Mouse (Mus musculus): Measurements from ENCODE around the gene Gm37240. TPM values are rescaled to one million over a fixed set of nuclear protein-coding genes. Genes with fewer than 3 reads are reported as not detected.

The Gm37240 gene
- polyA plus RNA-seq, 1 experiment from 2014 or later = 0.16 TPM

DNA sequence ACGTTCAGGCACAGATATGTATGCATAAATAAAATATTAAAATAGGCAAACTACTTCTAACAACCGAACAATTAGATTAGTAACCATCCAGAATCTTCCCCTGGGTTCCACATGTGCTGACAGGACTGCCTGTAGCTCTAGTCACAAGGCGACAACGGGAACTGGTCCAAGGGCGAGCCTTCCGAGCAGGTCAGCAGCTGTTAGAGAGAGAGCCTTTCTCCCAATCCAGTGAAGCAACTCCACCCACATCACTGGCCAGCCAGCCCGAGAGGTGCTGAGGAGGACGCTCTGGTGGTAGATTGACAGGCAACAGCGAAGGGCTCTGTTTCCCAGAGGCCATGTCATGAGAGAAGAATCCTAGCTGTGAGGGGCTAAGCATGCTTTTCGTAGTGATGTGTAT lies 1178.8 kb downstream of the Gm37240 start:
- Histone ChIP-seq H3K27ac (no peak overlapping the region), H3K4me3 (replicated peaks) (no peak overlapping the region), H3K4me2 (replicated peaks) (no peak overlapping the region), H3K36me3 (no peaks in the 10 kb centered on the region), H3K9me3 (no peaks in the 10 kb centered on the region), H3K4me1 (replicated peaks) (no peaks in the 10 kb centered on the region), H3K27me3 (no peaks in the 10 kb centered on the region), H3K9ac (replicated peaks) (no peak overlapping the region)
- whole genome bisulfite sequencing = 85% methylated on average over 10 of the region's 10 CpGs
- no peak for ATAC-seq

GRCm38 (mm10) chr3:84705224-84705623 lies 1182.1 kb downstream of the Gm37240 start:
- ATAC-seq = no peak
- H3K27me3 ChIP-seq = no peaks in the 10 kb centered on the region
- H3K4me2 ChIP-seq (replicated peaks) = no peak overlapping the region
- H3K27ac ChIP-seq = no peak overlapping the region
- peaks cover 15% of the 10 kb centered on the region; the same call in 1 of the 2 replicates for H3K4me1 ChIP-seq (replicated peaks)
- no peak overlapping the region for H3K4me3 ChIP-seq (replicated peaks)
- no peaks in the 10 kb centered on the region for H3K9me3 ChIP-seq
- no peak overlapping the region for H3K9ac ChIP-seq (replicated peaks)
- WGBS = 90% methylated on average over 9 of the region's 9 CpGs
- H3K36me3 ChIP-seq = no peaks in the 10 kb centered on the region

- Histone ChIP-seq H3K27ac (no peak overlapping the region), H3K4me3 (replicated peaks) (no peak overlapping the region), H3K9ac (replicated peaks) (no peak overlapping the region), H3K9me3 (no peaks in the 10 kb centered on the region), H3K36me3 (no peaks in the 10 kb centered on the region), H3K4me2 (replicated peaks) (no peak overlapping the region), H3K4me1 (replicated peaks) (peaks cover 15% of the 10 kb centered on the region; the same call in 1 of the 2 replicates), H3K27me3 (no peaks in the 10 kb centered on the region)
- WGBS = 72% methylated on average over 11 of the region's 11 CpGs
- no peak for ATAC-seq
Measured at GRCm38 (mm10) chr3:84703083-84703810, 1184.1 kb downstream of the Gm37240 start.

DNA sequence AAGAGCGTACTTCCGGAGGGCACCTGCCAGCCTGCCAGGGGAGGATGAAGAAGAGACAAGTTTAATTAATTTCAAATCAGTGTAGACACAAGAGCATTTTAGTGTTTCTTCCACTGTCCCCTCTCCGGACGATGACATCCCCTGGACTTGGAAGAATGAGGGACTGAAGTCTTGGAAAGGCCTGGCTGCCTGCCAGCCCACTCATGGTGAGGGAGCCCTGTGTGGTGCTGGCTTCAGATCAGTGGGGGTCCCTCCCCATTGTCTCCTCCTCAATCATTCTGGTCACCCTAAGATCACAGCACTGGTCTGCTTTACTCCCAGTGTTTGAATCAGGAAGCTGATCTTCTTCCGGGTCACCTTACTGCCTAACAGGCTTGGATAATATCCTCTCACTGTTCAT lies 1185.4 kb downstream of the Gm37240 start:
- WGBS = 82% methylated on average over 5 of the region's 5 CpGs
- Histone ChIP-seq H3K27ac (no peak overlapping the region), H3K36me3 (no peaks in the 10 kb centered on the region), H3K27me3 (no peaks in the 10 kb centered on the region), H3K4me2 (replicated peaks) (no peak overlapping the region), H3K9me3 (no peaks in the 10 kb centered on the region), H3K9ac (replicated peaks) (no peak overlapping the region), H3K4me1 (replicated peaks) (peaks cover 15% of the 10 kb centered on the region; the same call in 1 of the 2 replicates), H3K4me3 (replicated peaks) (no peak overlapping the region)
- 0 out of 2 replicates have a peak, but pooled peaks have one; percentile 11 for ATAC-seq

GRCm38 (mm10) chr3:84701509-84701908 lies 1185.8 kb downstream of the Gm37240 start:
- WGBS = 67% methylated on average over 2 of the region's 2 CpGs
- Histone ChIP-seq H3K36me3 (no peaks in the 10 kb centered on the region), H3K27ac (no peak overlapping the region), H3K9ac (replicated peaks) (no peak overlapping the region), H3K4me1 (replicated peaks) (peaks cover 19% of the 10 kb centered on the region; the same call in 1 of the 2 replicates), H3K9me3 (no peaks in the 10 kb centered on the region), H3K4me2 (replicated peaks) (no peak overlapping the region), H3K4me3 (replicated peaks) (no peak overlapping the region), H3K27me3 (no peaks in the 10 kb centered on the region)
- no peak for ATAC-seq

DNA sequence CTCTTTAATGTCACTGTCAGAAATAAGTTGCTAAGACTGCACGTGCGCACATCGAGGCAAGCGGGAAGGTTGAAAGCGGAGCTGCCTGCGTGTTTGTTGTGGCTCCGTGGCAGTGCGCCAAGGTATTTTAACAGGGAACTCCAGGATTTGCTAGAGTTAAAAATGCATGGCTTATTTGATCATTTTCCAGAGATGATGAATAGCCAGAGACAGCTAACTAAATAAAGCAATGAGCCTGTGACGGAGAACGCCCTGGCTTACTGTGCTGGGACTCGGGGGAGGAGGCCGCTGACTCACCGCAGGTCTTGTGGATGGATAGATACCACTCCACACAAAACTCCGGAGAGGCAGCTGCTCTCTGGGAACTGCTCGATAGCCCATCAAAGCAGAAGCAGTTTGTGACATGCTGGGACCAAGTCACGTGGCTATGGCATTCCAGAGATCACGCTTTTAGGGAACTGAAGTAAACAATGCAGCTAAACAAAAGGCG lies 1190.8 kb downstream of the Gm37240 start:
- Histone ChIP-seq H3K4me2 (replicated peaks) (peak overlapping the region; percentile 22; the same call in 1 of the 2 replicates), H3K9ac (replicated peaks) (no peak overlapping the region), H3K9me3 (no peaks in the 10 kb centered on the region), H3K27me3 (peaks cover 4% of the 10 kb centered on the region; the same call in 1 of the 2 replicates), H3K4me3 (replicated peaks) (no peak overlapping the region), H3K4me1 (replicated peaks) (peaks cover 11% of the 10 kb centered on the region; the same call in 1 of the 2 replicates), H3K27ac (no peak overlapping the region), H3K36me3 (no peaks in the 10 kb centered on the region)
- ATAC-seq = peak; percentile 58; the same call in 1 of the 2 replicates
- WGBS = 41% methylated on average over 18 of the region's 18 CpGs

DNA sequence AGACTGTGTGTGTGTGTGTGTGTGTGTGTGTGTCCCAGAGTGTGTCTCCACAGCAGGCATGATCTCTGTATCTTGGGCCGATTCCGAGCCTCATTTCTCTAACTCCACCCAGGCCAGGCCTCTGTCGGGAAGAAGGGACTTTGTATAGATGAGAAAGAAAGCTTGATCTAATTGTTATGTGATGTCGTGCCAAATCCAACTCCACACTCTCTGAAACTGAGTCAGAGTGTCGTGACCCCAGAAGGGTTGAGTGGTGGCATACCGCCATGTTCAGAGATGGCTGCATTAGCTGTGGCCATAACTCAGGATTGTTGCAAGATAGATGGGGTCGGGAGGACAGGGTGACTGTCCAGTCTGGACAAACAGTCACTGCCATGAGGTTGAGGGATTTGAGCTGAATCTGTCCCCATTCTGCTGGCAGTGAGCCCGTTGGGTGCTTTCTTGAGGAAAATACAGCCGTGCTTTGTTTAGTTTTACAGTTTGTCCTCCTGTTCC lies 1191.4 kb downstream of the Gm37240 start:
- Histone ChIP-seq H3K4me1 (replicated peaks) (peaks cover 11% of the 10 kb centered on the region; the same call in 1 of the 2 replicates), H3K27ac (no peak overlapping the region), H3K4me2 (replicated peaks) (no peak overlapping the region), H3K4me3 (replicated peaks) (no peak overlapping the region), H3K27me3 (peaks cover 4% of the 10 kb centered on the region; the same call in 1 of the 2 replicates), H3K9me3 (no peaks in the 10 kb centered on the region), H3K36me3 (no peaks in the 10 kb centered on the region), H3K9ac (replicated peaks) (no peak overlapping the region)
- WGBS = 72% methylated on average over 9 of the region's 9 CpGs
- ATAC-seq = peak; percentile 29; the same call in 1 of the 2 replicates

DNA sequence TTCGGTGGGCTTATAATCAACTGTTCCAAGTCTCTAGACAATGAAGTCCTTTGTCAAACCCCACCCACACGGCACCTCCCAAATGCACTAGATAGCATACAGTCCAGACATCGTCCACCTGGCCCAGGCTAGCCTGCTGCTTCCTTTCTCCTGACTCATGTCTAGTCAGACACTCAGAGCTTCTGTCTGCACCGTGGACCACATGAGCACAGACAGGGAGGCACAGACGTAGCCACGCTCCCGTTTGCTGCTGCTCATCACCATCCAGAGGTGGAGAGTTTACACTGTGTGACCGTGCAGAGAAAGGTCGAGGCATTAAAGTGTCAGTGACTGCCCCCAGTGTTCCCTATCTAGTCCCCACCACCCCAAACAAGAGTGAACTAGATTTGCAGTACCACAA lies 1191.9 kb downstream of the Gm37240 start:
- H3K9ac ChIP-seq (replicated peaks) = no peak overlapping the region
- H3K4me2 ChIP-seq (replicated peaks) = no peak overlapping the region
- peak; percentile 49 for ATAC-seq
- no peaks in the 10 kb centered on the region for H3K36me3 ChIP-seq
- 81% methylated on average over 9 of the region's 9 CpGs for WGBS
- no peaks in the 10 kb centered on the region for H3K9me3 ChIP-seq
- peaks cover 4% of the 10 kb centered on the region; the same call in 1 of the 2 replicates for H3K27me3 ChIP-seq
- peaks cover 11% of the 10 kb centered on the region; the same call in 1 of the 2 replicates for H3K4me1 ChIP-seq (replicated peaks)
- no peak overlapping the region for H3K27ac ChIP-seq
- H3K4me3 ChIP-seq (replicated peaks) = no peak overlapping the region

DNA sequence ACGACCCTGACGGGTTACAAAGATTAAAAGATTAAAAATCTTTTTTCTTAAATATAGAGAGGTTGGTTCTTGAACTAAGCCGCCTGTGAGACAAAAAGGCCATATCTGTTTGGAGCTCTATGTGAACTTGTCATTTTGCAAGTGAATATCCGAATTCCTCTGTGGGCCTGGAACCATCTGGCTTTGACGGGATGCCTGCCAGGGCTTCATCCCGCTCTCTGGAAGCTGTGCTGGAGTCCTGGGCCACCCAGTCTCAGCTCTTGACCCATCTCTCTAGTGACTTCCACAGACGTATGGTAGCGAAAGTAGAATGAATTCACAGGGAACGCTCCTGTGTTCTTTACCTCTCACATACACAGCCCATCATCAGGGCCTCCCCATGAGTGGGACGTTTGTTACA lies 1193.4 kb downstream of the Gm37240 start:
- H3K4me3 ChIP-seq (replicated peaks) = no peak overlapping the region
- H3K36me3 ChIP-seq = no peaks in the 10 kb centered on the region
- H3K9me3 ChIP-seq = no peaks in the 10 kb centered on the region
- H3K9ac ChIP-seq (replicated peaks) = no peak overlapping the region
- H3K4me2 ChIP-seq (replicated peaks) = no peak overlapping the region
- H3K27ac ChIP-seq = no peak overlapping the region
- peaks cover 4% of the 10 kb centered on the region; the same call in 1 of the 2 replicates for H3K27me3 ChIP-seq
- 78% methylated on average over 10 of the region's 10 CpGs for WGBS
- peaks cover 19% of the 10 kb centered on the region for H3K4me1 ChIP-seq (replicated peaks)
- no peak for ATAC-seq

DNA sequence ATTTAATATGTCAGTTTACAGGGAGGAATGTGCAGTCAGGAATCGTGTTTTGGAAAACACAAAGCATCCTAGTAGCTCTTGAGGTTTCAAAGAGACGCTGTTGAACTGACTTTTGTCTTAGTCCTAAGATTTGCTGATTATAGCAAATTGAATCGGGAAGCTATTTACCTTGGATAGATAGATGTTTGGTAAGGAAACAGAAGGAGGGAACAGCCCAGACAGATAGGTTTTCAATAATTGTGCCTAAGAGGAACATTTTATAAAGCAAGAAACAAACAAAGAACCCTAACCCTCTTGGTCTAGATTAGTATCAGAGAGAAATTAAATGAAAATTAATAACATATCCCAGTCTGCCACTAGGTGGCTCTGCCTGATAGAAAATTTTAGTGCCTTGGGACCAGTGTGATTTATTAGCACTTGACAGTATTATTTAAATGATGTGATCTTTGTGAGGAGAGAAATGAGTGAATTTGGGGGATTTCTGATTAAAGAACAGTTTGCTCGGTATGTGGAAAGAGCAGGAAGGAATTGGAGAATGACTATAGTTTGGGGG lies 1194.6 kb downstream of the Gm37240 start:
- H3K36me3 ChIP-seq = no peaks in the 10 kb centered on the region
- WGBS = 67% methylated on average over 4 of the region's 4 CpGs
- H3K9me3 ChIP-seq = no peaks in the 10 kb centered on the region
- H3K9ac ChIP-seq (replicated peaks) = no peak overlapping the region
- peaks cover 19% of the 10 kb centered on the region for H3K4me1 ChIP-seq (replicated peaks)
- ATAC-seq = no peak
- no peak overlapping the region for H3K27ac ChIP-seq
- no peak overlapping the region for H3K4me2 ChIP-seq (replicated peaks)
- H3K27me3 ChIP-seq = peaks cover 11% of the 10 kb centered on the region
- H3K4me3 ChIP-seq (replicated peaks) = no peak overlapping the region

DNA sequence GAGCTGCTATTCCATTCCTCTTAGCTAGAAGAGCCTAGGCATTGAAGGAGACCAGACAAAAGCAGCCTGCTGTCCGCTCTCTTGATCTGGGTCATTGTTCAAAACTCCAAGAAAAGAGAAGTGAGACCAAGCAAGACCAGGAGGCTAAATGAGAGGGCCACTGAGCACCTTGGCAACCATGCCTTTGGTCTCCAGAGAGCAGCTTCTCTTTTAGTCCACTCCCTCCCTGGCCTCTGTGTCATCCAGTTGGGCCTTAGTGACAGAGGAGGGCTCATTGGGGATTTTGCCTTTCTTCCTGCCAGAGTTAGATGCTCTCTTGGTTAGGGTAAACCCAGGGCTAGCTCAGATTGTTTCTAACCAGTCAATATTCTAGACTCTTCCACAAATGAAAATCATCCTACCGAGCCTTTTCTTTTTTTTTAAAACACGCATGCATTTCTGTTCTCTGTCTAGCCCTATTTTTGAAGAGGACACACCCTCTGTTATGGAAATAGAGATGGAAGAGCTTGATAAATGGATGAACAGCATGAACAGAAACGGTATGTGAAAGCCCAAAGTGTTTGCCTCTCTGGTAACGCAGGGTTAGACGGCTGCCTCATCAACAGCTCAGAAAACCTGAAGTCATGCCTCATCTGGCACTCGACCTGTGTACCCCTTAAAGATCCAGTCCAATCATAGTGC lies 1197.1 kb downstream of the Gm37240 start:
- H3K9me3 ChIP-seq = no peaks in the 10 kb centered on the region
- no peak overlapping the region for H3K27ac ChIP-seq
- no peak overlapping the region for H3K9ac ChIP-seq (replicated peaks)
- H3K4me1 ChIP-seq (replicated peaks) = peaks cover 15% of the 10 kb centered on the region
- ATAC-seq = no peak
- H3K27me3 ChIP-seq = peaks cover 11% of the 10 kb centered on the region
- 56% methylated on average over 7 of the region's 7 CpGs for WGBS
- H3K36me3 ChIP-seq = no peaks in the 10 kb centered on the region
- no peak overlapping the region for H3K4me2 ChIP-seq (replicated peaks)
- H3K4me3 ChIP-seq (replicated peaks) = no peak overlapping the region

- no peaks in the 10 kb centered on the region for H3K36me3 ChIP-seq
- H3K27me3 ChIP-seq = peaks cover 11% of the 10 kb centered on the region
- H3K4me1 ChIP-seq (replicated peaks) = peaks cover 15% of the 10 kb centered on the region
- no peaks in the 10 kb centered on the region for H3K9me3 ChIP-seq
- H3K27ac ChIP-seq = no peak overlapping the region
- no peak overlapping the region for H3K4me3 ChIP-seq (replicated peaks)
- 70% methylated on average over 2 of the region's 2 CpGs for whole genome bisulfite sequencing
- no peak overlapping the region for H3K4me2 ChIP-seq (replicated peaks)
- H3K9ac ChIP-seq (replicated peaks) = no peak overlapping the region
- no peak for ATAC-seq
Measured at GRCm38 (mm10) chr3:84689656-84690055, 1197.7 kb downstream of the Gm37240 start.

All from midbrain, embryonic 13.5 days (tissue).